Mouse (Mus musculus) heart, embryonic 13.5 days (tissue): ENCODE data around the gene Pramel7. TPM values are rescaled to one million over a fixed set of nuclear protein-coding genes. Genes with fewer than 3 reads are reported as not detected.

ENCODE experiments used
- ATAC-seq: fragments of 200-750 bp; cut with Nextera tagmentation; 2 replicates; pipeline ENCODE4 v1.8.0; 2017; ENCODE audit warnings: moderate TSS enrichment; ENCODE audit not compliant: insufficient number of reproducible peaks, low FRiP score, low TSS enrichment; ENCODE audit errors: extremely low read depth
- H3K27ac ChIP-seq: fragments of 300-500 bp; sonication (generic); replicated peaks from 2 replicates; pipeline ENCODE4 v1.5.1; 2015; ENCODE audit warnings: moderate library complexity, mild to moderate bottlenecking, inconsistent platforms
- H3K27me3 ChIP-seq: fragments of 300-500 bp; sonication (generic); replicated peaks from 2 replicates; pipeline ENCODE4 v1.6.1; 2015; ENCODE audit warnings: mild to moderate bottlenecking, inconsistent platforms
- H3K36me3 ChIP-seq: fragments of 300-500 bp; sonication (generic); 2 replicates; pipeline ENCODE4 v1.6.1; 2015; ENCODE audit warnings: mild to moderate bottlenecking, inconsistent platforms
- H3K4me1 ChIP-seq: fragments of 300-500 bp; sonication (generic); 2 replicates; pipeline ENCODE4 v1.6.1; 2015; ENCODE audit warnings: inconsistent platforms
- H3K4me2 ChIP-seq: fragments of 300-500 bp; sonication (generic); 2 replicates; pipeline ENCODE4 v1.6.1; 2015; ENCODE audit warnings: inconsistent platforms, mild to moderate bottlenecking, moderate library complexity
- H3K4me3 ChIP-seq: fragments of 300-500 bp; sonication (generic); 2 replicates; pipeline ENCODE4 v1.5.1; 2015; ENCODE audit warnings: moderate library complexity, mild to moderate bottlenecking, inconsistent platforms
- H3K9ac ChIP-seq: fragments of 300-500 bp; sonication (generic); 2 replicates; pipeline ENCODE4 v1.6.1; 2015; ENCODE audit warnings: inconsistent platforms, mild to moderate bottlenecking, moderate library complexity
- H3K9me3 ChIP-seq: fragments of 300-500 bp; sonication (generic); 2 replicates; pipeline ENCODE4 v1.6.1; 2016; ENCODE audit warnings: inconsistent platforms
- WGBS: fragments of 180-500 bp; shearing (Covaris S2); methylation state at CpG from one replicate; pipeline ENCODE4 v1.1.7; 2015; ENCODE audit warnings: mixed read lengths; 5-methylcytosine and 5-hydroxymethylcytosine counted together
- polyA plus RNA-seq: library from polyadenylated mRNA; unstranded; fragments of >200 nt; fragmentation: Nextera tagmentation; extraction: Ambion mirVana; gene quantifications from 2 replicates; pipeline ENCODE4 v1.2.1, GENCODE M21; 2015

Pramel7 gene
- polyA plus RNA-seq, 1 experiment from 2014 or later, result not detected

DNA sequence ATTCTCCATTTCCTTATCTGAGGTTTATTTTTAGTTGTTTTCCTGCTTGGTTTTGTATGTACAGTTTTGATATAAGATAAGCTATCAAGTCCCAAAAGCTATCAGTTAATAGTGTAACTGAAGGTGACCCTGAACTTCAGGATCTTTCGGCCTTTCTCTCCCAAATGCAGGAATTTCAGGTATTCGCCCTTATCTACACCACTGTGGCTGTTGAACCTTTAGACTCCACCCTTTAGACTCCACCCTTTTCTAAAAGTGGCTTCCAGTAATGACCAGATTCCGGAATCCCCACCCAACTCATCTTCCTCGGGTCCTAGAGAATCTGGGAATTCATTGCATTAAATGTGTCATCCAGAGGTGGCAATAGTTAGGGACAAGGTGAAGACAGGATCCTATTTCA, 15.7 kb downstream of the Pramel7 start:
- 59% methylated on average over 4 of the region's 4 CpGs for WGBS
- Histone ChIP-seq H3K4me2 (no peak overlapping the region), H3K9ac (no peak overlapping the region), H3K27me3 (no peaks in the 10 kb centered on the region), H3K4me1 (no peaks in the 10 kb centered on the region), H3K4me3 (no peak overlapping the region), H3K27ac (no peak overlapping the region), H3K9me3 (no peaks in the 10 kb centered on the region), H3K36me3 (no peaks in the 10 kb centered on the region)
- ATAC-seq, result no peak

DNA sequence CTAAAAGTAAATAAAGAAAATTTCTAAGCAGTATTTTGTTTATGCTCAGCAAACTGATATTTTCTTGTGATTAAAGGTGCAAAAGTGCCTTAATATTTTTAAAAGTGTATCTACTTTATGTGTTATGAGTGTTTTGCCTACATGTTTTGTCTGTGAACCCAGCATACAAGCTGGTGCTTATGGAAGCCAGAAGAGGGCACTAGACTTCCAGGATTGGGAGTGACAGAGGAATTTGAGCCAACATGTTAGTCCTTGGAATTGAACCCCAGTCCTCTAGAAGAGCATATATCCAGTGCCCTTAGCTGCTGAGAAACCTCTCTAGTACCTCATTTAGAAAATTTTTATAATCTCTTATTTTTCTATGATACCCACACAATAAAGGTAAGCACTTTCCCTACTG, 16.7 kb downstream of the Pramel7 start:
- no peak for ATAC-seq
- Histone ChIP-seq H3K36me3 (no peaks in the 10 kb centered on the region), H3K4me1 (no peaks in the 10 kb centered on the region), H3K27me3 (no peaks in the 10 kb centered on the region), H3K27ac (no peak overlapping the region), H3K9me3 (no peaks in the 10 kb centered on the region), H3K9ac (no peak overlapping the region), H3K4me2 (no peak overlapping the region), H3K4me3 (no peak overlapping the region)

DNA sequence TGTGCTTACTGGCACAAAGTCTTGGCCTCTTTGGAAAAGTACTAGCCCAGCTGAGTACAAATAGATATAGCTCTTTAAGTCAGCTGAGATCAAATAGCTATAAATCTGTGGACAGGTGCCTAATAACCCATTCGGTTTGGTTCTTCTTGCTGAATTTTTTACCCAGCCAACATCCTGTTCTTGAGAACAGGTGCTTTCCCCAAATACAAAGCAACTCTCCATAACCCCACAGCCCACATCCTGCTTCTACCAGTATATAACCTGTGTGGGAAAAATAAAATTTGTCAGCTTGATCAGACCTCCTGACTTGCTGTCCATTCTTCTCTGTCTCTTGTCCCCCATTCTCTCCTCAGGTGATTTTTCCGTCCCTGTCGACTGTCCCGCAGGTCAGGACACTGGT, 35.1 kb downstream of the Pramel7 start:
- Histone ChIP-seq H3K27ac (no peak overlapping the region), H3K4me3 (no peak overlapping the region), H3K9ac (no peak overlapping the region), H3K9me3 (no peaks in the 10 kb centered on the region), H3K4me1 (no peaks in the 10 kb centered on the region), H3K36me3 (no peaks in the 10 kb centered on the region), H3K4me2 (no peak overlapping the region), H3K27me3 (no peaks in the 10 kb centered on the region)
- no peak for ATAC-seq
- 74% methylated on average over 4 of the region's 4 CpGs for whole genome bisulfite sequencing

DNA sequence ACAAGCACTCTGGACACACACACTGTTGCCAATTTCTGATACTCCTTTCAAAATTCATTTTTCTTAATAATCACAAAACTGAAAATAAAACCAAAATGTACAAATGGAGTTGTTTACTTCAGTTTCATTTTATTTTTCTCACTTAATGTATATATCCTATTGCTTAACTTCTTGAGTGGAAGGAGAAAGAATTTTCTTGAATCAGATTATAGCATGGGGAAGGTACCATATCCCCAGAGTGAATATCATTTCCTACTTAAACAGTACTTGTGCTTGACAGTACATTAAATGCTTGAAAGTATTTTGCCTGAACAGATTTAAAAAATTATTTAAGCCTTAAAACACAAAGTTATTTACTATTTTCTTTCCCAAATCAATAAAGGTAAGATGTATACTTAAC, 43.2 kb downstream of the Pramel7 start, which contains the start of gene Olfr1126:
Olfr1126 (plus strand) TSS at position 301 of the 400 bp plus-strand sequence.
- no peaks in the 10 kb centered on the region for H3K36me3 ChIP-seq
- H3K9ac ChIP-seq, result no peak within 1 kb of the TSS
- H3K4me3 ChIP-seq, result no peak within 1 kb of the TSS

More for the DNA sequence above, 43.2 kb downstream of the Pramel7 start, which contains the start of gene Olfr1126:
- Histone ChIP-seq H3K4me1 (no peaks in the 10 kb centered on the region), H3K27me3 (no peaks in the 10 kb centered on the region), H3K4me2 (no peak within 1 kb of the TSS), H3K27ac (no peak within 1 kb of the TSS), H3K9me3 (no peaks in the 10 kb centered on the region)
- ATAC-seq, result no peak

Other genes with a start within 250 kb of the Pramel7 start
- gene Olfr1115, start 249.1 kb downstream of the Pramel7 start, polyA plus RNA-seq, result not detected in 2 replicates
- not detected in 2 replicates for gene Olfr1116, start 229.6 kb downstream of the Pramel7 start, polyA plus RNA-seq
- not detected in 2 replicates for gene Olfr1118, start 189.5 kb downstream of the Pramel7 start, polyA plus RNA-seq
- gene Olfr1120, start 142.3 kb downstream of the Pramel7 start, polyA plus RNA-seq, result not detected in 2 replicates
- gene Olfr1121, start 127.2 kb downstream of the Pramel7 start, polyA plus RNA-seq, result not detected in 2 replicates
- not detected in 2 replicates for gene Olfr1122, start 111.2 kb downstream of the Pramel7 start, polyA plus RNA-seq
- not detected in 2 replicates for gene Olfr1123, start 80.5 kb downstream of the Pramel7 start, polyA plus RNA-seq
- gene Olfr1124, start 66.8 kb downstream of the Pramel7 start, polyA plus RNA-seq, result 0.05 and 0.08 TPM in 2 replicates
- gene Olfr1126, start 43.1 kb downstream of the Pramel7 start, polyA plus RNA-seq, result not detected in 2 replicates
- not detected in 2 replicates for gene Pramel6, start 9.5 kb upstream of the Pramel7 start, polyA plus RNA-seq
- not detected in 2 replicates for gene Olfr153, start 34.7 kb upstream of the Pramel7 start, polyA plus RNA-seq
- not detected in 2 replicates for gene Olfr1128, start 48.4 kb upstream of the Pramel7 start, polyA plus RNA-seq
- gene Olfr1129, start 76.8 kb upstream of the Pramel7 start, polyA plus RNA-seq, result not detected in 2 replicates
- not detected in 2 replicates for gene Olfr1130, start 109.1 kb upstream of the Pramel7 start, polyA plus RNA-seq
- gene Olfr1131, start 130.0 kb upstream of the Pramel7 start, polyA plus RNA-seq, result not detected in 2 replicates
- gene Olfr1132, start 140.4 kb upstream of the Pramel7 start, polyA plus RNA-seq, result not detected in 2 replicates
- not detected in 2 replicates for gene Olfr1133, start 150.3 kb upstream of the Pramel7 start, polyA plus RNA-seq
- not detected in 2 replicates for gene Olfr1134, start 161.4 kb upstream of the Pramel7 start, polyA plus RNA-seq
- gene Olfr1135, start 176.6 kb upstream of the Pramel7 start, polyA plus RNA-seq, result not detected in 2 replicates
- gene Olfr1136, start 196.9 kb upstream of the Pramel7 start, polyA plus RNA-seq, result not detected in 2 replicates
- not detected in 2 replicates for gene Olfr1137, start 216.1 kb upstream of the Pramel7 start, polyA plus RNA-seq
- gene Olfr1138, start 242.9 kb upstream of the Pramel7 start, polyA plus RNA-seq, result not detected in 2 replicates
- gene Olfr1140, start 246.7 kb upstream of the Pramel7 start, polyA plus RNA-seq, result not detected in 2 replicates